Mouse (Mus musculus): ENCODE measurements around the gene Unc80.

Unc80 gene

GRCm38 (mm10) chr1:66467821-66468703 lies at the start of gene Unc80:
Gene Unc80, plus strand, starts transcription at chr1:66468367.
- DNase-seq (ENCODE audit: low read depth, low spot score), result peak; percentile 11

- no peak for DNase-seq (ENCODE audit: low read depth, low spot score)
These were observed 42.1 kb upstream of the Unc80 start for GRCm38 (mm10) chr1:66426073-66426472.

- no peak for DNase-seq (ENCODE audit: low read depth, low spot score)
These were observed 37.2 kb upstream of the Unc80 start for GRCm38 (mm10) chr1:66430962-66431361.

GRCm38 (mm10) chr1:66431472-66431871 lies 36.7 kb upstream of the Unc80 start:
- no peak for DNase-seq (ENCODE audit: low read depth, low spot score)

GRCm38 (mm10) chr1:66438069-66438468 lies 30.1 kb upstream of the Unc80 start:
- no peak for DNase-seq (ENCODE audit: low read depth, low spot score)

GRCm38 (mm10) chr1:66442922-66443321 lies 25.2 kb upstream of the Unc80 start:
- DNase-seq (ENCODE audit: low read depth, low spot score), result no peak

- no peak for DNase-seq (ENCODE audit: low read depth, low spot score)
These were observed 18.7 kb upstream of the Unc80 start for GRCm38 (mm10) chr1:66449471-66449870.

GRCm38 (mm10) chr1:66456580-66456979 lies 11.6 kb upstream of the Unc80 start:
- DNase-seq (ENCODE audit: low read depth, low spot score), result no peak

- no peak for DNase-seq (ENCODE audit: low read depth, low spot score)
These were observed 10.4 kb upstream of the Unc80 start for GRCm38 (mm10) chr1:66457747-66458146.

GRCm38 (mm10) chr1:66459394-66459793 lies 8.8 kb upstream of the Unc80 start:
- DNase-seq (ENCODE audit: low read depth, low spot score), result no peak

- DNase-seq (ENCODE audit: low read depth, low spot score), result no peak
These were observed 7.3 kb upstream of the Unc80 start for GRCm38 (mm10) chr1:66460850-66461249.

- DNase-seq (ENCODE audit: low read depth, low spot score), result no peak
These were observed 495 bp downstream of the Unc80 start for GRCm38 (mm10) chr1:66468704-66469020.

GRCm38 (mm10) chr1:66482751-66483150 lies 14.6 kb downstream of the Unc80 start:
- DNase-seq (ENCODE audit: low read depth, low spot score), result no peak

- DNase-seq (ENCODE audit: low read depth, low spot score), result no peak
These were observed 24.9 kb downstream of the Unc80 start for GRCm38 (mm10) chr1:66493064-66493463.

GRCm38 (mm10) chr1:66495310-66496012 lies 27.3 kb downstream of the Unc80 start:
- DNase-seq (ENCODE audit: low read depth, low spot score), result no peak

GRCm38 (mm10) chr1:66550812-66551211 lies 82.6 kb downstream of the Unc80 start:
- DNase-seq (ENCODE audit: low read depth, low spot score), result no peak

GRCm38 (mm10) chr1:66552396-66552966 lies 84.3 kb downstream of the Unc80 start:
- no peak for DNase-seq (ENCODE audit: low read depth, low spot score)

GRCm38 (mm10) chr1:66561636-66562270 lies 93.6 kb downstream of the Unc80 start:
- DNase-seq (ENCODE audit: low read depth, low spot score), result no peak

GRCm38 (mm10) chr1:66562332-66562731 lies 94.2 kb downstream of the Unc80 start:
- no peak for DNase-seq (ENCODE audit: low read depth, low spot score)

- no peak for DNase-seq (ENCODE audit: low read depth, low spot score)
These were observed 101.6 kb downstream of the Unc80 start for GRCm38 (mm10) chr1:66569736-66570135.

GRCm38 (mm10) chr1:66597163-66597788 lies 129.1 kb downstream of the Unc80 start:
- no peak for DNase-seq (ENCODE audit: low read depth, low spot score)

GRCm38 (mm10) chr1:66608304-66608703 lies 140.1 kb downstream of the Unc80 start:
- no peak for DNase-seq (ENCODE audit: low read depth, low spot score)

Measured in WW6 (cell line).